Mouse (Mus musculus) embryo, embryonic 10.5 days (tissue): ENCODE measurements at regions not wholly inside any gene's neighbourhood (a gene's known extent, or its start where the extent isn't known, plus 50 kb on each side); places are given as distances from the start of the nearest gene placed in this dataset.

ENCODE experiments used
- DNase-seq: peaks from one replicate; pipeline ENCODE4 v3.0.0-alpha.2; 2015; ENCODE audit warnings: low spot score

- DNase-seq: no peak
Observed at GRCm38 (mm10) chr10:26434586-26434985, 58.8 kb upstream of the L3mbtl3 start.

GRCm38 (mm10) chr10:26440720-26441119 is 64.9 kb upstream of the L3mbtl3 start:
- DNase-seq: no peak

DNA sequence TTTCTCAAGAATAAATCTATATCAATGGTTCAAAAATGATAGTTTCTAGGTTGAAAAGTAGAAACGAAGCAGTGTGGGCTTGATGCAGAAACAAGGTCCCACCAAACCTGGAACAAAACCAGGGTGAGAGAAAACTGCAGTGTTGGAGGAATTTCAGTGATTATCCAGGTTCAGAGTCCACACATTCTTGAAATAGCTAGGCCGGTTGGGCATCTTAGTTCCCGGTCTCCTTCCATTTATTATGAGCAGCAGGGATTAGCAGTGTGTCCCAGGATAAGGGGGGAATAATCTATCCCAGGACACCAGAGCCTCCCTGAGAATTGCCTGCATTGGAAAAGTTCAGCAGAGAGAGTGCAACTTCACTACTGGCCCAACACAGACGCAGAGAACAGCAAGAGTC is 108.5 kb upstream of the L3mbtl3 start:
- DNase-seq: peak; percentile 31

DNA sequence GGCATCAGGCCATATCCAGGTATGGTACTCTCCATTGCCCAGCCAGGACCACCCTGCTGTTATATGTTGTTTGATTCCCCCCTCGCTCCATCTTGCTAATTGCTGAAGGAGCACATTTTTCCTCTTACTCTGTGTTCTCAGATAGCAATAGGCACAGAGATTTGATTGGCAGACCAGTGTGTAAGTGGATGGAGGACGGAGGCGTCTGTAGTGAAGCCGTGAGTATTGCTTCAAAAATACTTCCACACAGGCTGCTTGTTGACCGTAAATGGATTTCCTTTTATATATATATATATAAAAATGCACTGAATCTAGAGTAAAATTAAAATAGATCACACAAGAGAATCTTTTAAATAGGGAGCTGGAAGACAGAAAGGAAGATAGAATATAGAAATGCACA is 115.6 kb upstream of the L3mbtl3 start:
- DNase-seq: no peak

DNA sequence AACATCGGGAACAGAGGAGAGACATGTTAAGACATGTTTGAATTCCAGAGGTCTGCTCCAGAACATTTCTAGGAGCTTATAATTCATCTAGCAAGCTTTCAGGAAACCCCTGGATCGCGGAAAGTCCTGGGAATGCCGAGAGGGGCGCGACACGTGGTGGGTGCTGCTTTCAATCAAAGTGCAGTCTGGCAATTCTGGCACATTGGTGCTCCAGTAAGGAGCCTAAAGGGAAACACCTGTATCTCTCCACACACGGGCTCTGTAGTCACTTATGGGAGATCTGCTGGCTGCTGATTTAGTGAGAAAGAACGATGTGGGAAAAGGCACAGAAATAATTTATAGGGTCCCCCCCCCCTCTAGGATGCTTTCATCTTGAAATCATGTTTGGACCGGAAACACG is 116.4 kb upstream of the L3mbtl3 start:
- DNase-seq: peak; percentile 13

GRCm38 (mm10) chr10:26492856-26493484 is 117.2 kb upstream of the L3mbtl3 start:
- DNase-seq: no peak

GRCm38 (mm10) chr10:26493801-26494200 is 118.0 kb upstream of the L3mbtl3 start:
- DNase-seq: no peak

- DNase-seq: peak; percentile 67
Observed at GRCm38 (mm10) chr10:26494380-26494781, 118.6 kb upstream of the L3mbtl3 start.

- no peak for DNase-seq
Observed at GRCm38 (mm10) chr10:26500265-26500935, 124.6 kb upstream of the L3mbtl3 start.

- no peak for DNase-seq
Observed at GRCm38 (mm10) chr10:26520879-26521278, 145.1 kb upstream of the L3mbtl3 start.

GRCm38 (mm10) chr10:26525848-26526546 is 150.2 kb upstream of the L3mbtl3 start:
- DNase-seq: no peak

DNA sequence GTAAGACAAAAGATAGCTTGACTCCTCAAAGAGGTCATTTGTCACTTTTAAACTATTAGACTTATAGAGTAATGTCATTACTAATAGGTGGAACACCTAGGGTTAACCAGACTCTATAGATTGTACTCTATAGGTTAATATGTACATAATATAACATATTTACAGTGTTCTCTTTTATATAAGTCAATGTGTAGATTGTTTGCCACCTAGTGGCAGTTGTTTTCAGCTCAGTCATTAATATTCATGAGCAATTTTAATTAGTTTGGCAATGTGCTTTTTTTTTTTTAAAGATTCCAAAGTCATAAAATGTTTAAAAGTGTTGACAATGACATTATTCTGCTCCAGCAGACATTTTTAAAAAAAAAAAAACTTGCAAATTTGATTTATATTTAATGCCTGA is 164.4 kb upstream of the L3mbtl3 start:
- DNase-seq: no peak

GRCm38 (mm10) chr10:26544061-26544460 is 168.3 kb upstream of the L3mbtl3 start:
- DNase-seq: no peak

- DNase-seq: no peak
Observed at GRCm38 (mm10) chr10:26544796-26545195, 169.0 kb upstream of the L3mbtl3 start.

DNA sequence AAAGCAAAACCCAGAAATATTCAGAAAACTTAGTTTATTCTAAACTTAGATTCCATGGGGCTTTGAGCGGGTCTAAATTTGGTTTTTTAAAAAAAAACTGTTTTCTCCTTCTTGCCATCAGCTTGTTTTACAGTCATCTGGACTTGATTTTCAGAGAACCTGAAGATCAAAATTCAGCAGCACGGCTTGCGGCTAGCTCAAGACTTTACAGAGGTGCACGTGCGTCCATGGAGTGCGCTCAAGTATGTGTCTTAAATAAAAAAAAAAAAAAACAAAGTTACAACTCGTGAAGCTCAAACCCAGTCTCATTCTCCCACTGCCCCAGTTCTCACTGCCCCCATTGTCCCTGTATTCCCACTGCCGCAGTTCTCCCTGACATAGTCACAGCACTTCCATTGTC is 180.5 kb upstream of the L3mbtl3 start:
- no peak for DNase-seq

GRCm38 (mm10) chr10:26558118-26558517 is 182.3 kb upstream of the L3mbtl3 start:
- DNase-seq: no peak

DNA sequence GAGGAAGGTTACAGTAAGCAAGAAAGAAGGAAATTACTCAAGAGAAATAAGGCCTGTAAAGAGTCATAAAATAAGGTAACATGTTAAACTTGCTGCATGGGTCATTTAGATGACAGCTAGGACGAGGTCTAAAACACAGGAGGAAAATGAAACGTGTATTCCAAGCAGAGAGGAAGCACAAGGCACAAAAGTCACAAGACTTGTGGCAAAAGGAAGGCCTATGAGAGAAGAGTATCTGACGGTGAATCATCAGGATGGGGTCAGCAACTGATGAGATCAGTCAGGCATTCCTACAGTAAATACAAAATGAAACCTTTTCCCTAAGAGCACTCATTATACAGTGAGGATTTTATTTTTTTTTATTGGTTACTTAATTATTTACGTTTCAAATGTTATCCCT is 183.6 kb upstream of the L3mbtl3 start:
- DNase-seq: no peak

DNA sequence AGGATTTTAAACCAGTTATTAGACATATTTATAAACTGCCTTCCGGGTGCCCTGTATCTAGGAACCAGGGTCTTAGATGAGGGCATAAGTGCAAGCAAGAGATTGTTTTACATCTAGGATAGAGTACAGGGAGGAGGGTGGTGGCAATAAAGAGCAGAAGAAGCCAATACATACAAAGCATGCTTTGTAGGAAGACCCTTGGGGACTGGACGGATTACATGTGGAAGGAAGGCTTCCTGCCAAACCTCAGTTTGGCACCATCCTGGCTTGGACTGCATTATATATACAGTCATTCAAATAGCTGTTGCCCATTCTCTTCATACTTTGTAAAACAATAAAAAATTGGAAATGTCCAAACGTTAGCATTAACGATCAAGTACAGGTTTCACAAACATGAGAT is 184.7 kb upstream of the L3mbtl3 start:
- no peak for DNase-seq

GRCm38 (mm10) chr10:26564462-26564861 is 188.7 kb upstream of the L3mbtl3 start:
- DNase-seq: peak; percentile 13

GRCm38 (mm10) chr10:26567613-26568012 is 185.6 kb upstream of the Arhgap18 start:
- DNase-seq: no peak

DNA sequence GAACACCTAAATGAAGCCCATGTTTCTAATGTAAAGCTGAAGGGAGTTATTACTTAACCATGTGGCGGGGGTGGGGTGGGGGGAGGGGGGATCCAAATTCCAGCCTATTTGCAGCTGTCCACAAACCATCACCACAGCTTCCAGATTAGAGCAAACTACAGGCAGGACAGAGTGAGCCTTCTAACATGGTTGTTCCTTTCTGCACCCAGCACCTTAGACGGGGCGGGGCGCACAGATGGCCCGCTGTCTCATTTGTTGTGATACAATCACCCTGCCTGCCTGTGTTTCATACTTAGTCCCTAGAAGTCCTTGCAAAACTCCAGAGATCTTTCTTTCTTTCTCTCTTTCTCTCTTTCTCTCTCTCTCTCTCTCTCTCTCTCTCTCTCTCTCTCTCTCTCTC is 182.8 kb upstream of the Arhgap18 start:
- no peak for DNase-seq

DNA sequence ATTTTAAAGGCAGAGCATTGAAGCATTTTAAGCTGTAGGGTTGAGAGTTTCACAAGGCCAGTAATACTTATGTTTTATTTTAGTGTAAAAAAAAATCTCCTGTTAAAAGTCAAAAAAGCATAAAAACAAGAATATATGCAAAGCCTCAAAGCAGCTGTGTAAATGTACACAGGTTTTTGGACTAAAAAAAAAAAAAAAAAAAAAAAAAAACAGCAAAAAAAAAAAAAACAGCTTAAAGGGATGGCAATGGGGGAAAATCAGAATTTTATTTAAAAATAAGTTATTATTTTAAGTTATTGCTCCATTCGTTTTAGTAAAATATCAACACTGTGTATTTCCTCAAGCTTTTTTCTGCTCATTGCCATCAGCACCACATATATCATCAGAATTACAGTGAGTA is 181.8 kb upstream of the Arhgap18 start:
- no peak for DNase-seq

GRCm38 (mm10) chr10:26576153-26576552 is 177.1 kb upstream of the Arhgap18 start:
- DNase-seq: no peak
